Mouse (Mus musculus) heart, postnatal 10 days (tissue): ENCODE measurements at regions not wholly inside any gene's neighbourhood (a gene's known extent, or its start where the extent isn't known, plus 50 kb on each side); places are given as distances from the start of the nearest gene placed in this dataset.

Experiments used
- DNase-seq, 2 experiments: peaks; one replicate each; pipeline ENCODE4 v3.0.0; 2021
- intact Hi-C: fragments of 180-260 bp; cut with DNase I; formaldehyde crosslinking; loops from one replicate; pipeline ENCODE4 v1.15.1; 2025

- DNase-seq, result no peak
- intact Hi-C loops, result no loop called here
Measured at GRCm38 (mm10) chr11:19073265-19073664, 54.5 kb upstream of the Meis1 start.

- no peak for DNase-seq
- intact Hi-C loops, result no loop called here
Measured at GRCm38 (mm10) chr11:19073887-19074564, 55.2 kb upstream of the Meis1 start.

- intact Hi-C loops, result no loop called here
- peak; percentile 4 to 7 for DNase-seq
Measured at GRCm38 (mm10) chr11:19091101-19091857, 72.5 kb upstream of the Meis1 start.

GRCm38 (mm10) chr11:19092967-19093745 lies 74.4 kb upstream of the Meis1 start:
- intact Hi-C loops, result no loop called here
- no peak for DNase-seq

GRCm38 (mm10) chr11:19093749-19094148 lies 75.0 kb upstream of the Meis1 start:
- DNase-seq, result no peak
- intact Hi-C loops, result no loop called here

GRCm38 (mm10) chr11:19094183-19094582 lies 75.4 kb upstream of the Meis1 start:
- no peak for DNase-seq

GRCm38 (mm10) chr11:19102981-19103568 lies 84.3 kb upstream of the Meis1 start:
- intact Hi-C loops, result no loop called here
- no peak for DNase-seq

More at GRCm38 (mm10) chr11:19094183-19094582, 75.4 kb upstream of the Meis1 start:
- intact Hi-C loops, result no loop called here

GRCm38 (mm10) chr11:19107180-19107579 lies 88.4 kb upstream of the Meis1 start:
- intact Hi-C loops, result no loop called here
- DNase-seq, result no peak

GRCm38 (mm10) chr11:19109055-19109454 lies 90.3 kb upstream of the Meis1 start:
- intact Hi-C loops, result no loop called here
- DNase-seq, result no peak

GRCm38 (mm10) chr11:19111916-19112575 lies 93.3 kb upstream of the Meis1 start:
- DNase-seq, result peak; percentile 28 to 42
- intact Hi-C loops, result no loop called here

- no peak for DNase-seq
Measured at GRCm38 (mm10) chr11:19117121-19117520, 98.3 kb upstream of the Meis1 start.

GRCm38 (mm10) chr11:19118258-19118657 lies 99.5 kb upstream of the Meis1 start:
- DNase-seq, result no peak
- intact Hi-C loops, result no loop called here

More at GRCm38 (mm10) chr11:19117121-19117520, 98.3 kb upstream of the Meis1 start:
- intact Hi-C loops, result no loop called here

- intact Hi-C loops, result no loop called here
- peak; percentile 20 for DNase-seq
Measured at GRCm38 (mm10) chr11:19119927-19120827, 101.4 kb upstream of the Meis1 start.

- intact Hi-C loops, result no loop called here
- no peak for DNase-seq
Measured at GRCm38 (mm10) chr11:19120871-19121270, 102.1 kb upstream of the Meis1 start.

GRCm38 (mm10) chr11:19135375-19136050 lies 116.7 kb upstream of the Meis1 start:
- intact Hi-C loops, result no loop called here
- no peak for DNase-seq

- DNase-seq, result peak; percentile 85
- intact Hi-C loops, result no loop called here
Measured at GRCm38 (mm10) chr11:19138423-19138822, 119.6 kb upstream of the Meis1 start.

GRCm38 (mm10) chr11:19138831-19139230 lies 120.0 kb upstream of the Meis1 start:
- DNase-seq, result no peak
- intact Hi-C loops, result no loop called here

GRCm38 (mm10) chr11:19143267-19144000 lies 124.6 kb upstream of the Meis1 start:
- intact Hi-C loops, result no loop called here
- peak; percentile 66 to 70 for DNase-seq
